Mouse (Mus musculus) T-cell, adult 2 months (primary cell): Measurements from ENCODE around the gene Pik3cd.

Experiments used
- DNase-seq: peaks from one replicate; pipeline ENCODE4 v3.0.0; 2022; ENCODE audit warnings: low spot score

The Pik3cd gene

DNA sequence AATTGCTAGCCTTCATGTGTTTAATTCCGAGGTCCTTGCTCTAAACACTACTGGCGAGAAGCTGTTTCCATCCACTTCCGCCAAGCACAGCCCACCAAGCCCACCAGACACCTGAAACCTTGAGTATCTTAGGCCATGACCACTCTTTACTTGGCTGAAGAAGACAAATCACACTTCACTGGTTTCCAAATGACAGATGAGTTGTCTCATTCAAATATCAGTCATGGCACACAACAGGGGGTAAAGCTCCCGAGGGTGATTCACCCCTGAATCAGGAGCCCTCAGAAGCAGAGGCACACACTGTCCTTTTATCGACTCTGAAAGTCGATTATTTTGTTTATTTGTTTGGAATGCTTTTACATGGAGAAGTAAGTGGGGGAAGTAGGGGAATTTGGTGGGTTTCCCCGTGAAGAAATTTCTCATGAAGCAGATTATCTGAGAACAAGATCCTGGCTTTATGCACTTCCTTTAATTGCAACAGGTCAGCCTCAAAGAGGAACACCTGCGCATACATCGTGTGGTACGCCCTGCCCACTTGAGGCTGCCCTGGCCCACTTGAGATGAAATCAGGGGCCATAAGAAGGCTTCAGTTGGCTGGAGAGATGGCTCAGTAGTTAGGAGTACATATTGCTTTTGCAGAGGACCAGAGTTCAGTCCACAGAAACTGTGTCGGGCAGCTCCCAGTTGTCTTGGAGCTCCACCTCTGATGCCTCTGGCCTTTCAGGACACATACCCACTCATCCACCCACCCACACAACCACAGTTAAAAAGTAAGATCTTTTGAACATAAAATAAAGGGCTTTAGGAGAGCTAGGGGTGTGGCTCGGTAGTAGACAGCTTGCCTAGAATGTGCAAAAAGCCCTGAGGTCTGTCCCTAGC, 12.3 kb downstream of the Pik3cd start:
- no peak for DNase-seq

DNA sequence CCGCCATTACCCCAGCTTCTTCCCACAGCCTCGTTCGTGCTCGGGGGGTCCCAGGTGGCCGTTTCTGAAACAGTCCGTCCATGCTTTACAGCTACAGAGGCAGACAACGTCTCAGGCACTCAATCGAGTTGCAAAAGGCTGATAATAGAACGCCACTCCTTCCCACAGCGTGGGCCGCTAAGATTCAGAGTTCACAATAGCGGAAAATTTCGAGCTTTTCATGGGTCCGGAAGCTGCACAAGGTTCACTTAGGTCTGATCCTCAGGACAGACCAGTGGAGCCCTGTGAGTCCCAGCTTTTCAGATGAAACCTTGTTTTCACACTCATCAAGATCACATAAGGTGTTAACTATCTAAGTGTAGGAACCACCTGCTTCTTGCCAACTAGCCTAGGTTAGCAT, 13.5 kb downstream of the Pik3cd start:
- DNase-seq = no peak

DNA sequence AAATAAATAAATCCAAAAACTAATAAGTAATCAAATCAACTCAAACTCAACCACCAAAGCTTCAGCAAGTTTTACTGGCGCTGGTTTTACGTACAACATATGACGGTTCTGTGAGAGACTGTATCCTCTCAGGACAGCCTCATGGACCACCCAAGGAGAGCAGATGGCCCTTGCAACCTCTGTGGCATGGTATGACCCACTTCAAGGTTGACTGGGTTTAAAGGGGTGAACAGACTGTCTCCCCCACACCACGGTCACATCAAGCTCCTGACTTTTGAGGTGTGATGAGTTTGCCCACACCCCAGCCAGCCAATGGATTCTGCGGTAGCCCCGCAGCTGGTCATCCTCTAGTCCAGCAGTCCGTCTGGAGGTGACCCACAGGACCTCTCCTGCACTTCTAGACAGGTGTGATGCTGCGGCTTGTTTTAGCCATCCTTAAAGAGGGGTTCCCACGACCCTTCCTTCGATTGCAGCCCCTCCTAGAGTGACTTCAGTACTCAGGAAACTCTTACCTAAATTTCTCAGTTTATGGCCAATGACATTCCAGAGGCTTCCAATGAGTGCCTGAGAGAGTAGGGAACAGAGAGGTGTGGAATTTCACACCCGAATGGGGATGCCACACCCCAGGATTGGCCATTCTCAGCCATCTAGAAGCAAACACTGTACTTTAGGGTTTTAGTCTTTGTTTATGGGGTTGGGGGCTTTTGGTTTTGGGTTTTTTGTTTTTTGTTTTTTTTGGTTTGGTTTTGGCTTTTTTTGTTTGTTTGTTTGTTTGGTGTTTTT, 17.3 kb downstream of the Pik3cd start:
- no peak for DNase-seq

DNA sequence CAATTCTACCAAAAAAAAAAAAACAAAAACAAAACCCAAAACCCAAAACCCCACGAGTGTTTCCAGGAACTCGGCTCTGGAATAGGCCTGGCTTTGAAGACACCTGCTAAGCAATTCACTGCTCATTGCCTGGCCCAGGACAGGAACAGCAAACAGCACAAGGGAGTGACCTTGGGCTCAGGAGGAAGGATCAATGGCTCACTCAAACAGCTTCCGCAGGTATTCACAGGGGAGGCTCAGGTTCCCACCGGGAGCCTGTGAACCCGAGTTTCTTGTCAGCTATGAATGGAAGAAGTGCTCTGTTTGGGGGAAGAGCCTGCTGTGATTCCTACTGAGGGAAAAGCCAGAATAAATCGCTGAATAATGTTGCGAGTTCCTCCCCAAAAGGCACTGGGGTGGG, 18.5 kb downstream of the Pik3cd start:
- DNase-seq = no peak

DNA sequence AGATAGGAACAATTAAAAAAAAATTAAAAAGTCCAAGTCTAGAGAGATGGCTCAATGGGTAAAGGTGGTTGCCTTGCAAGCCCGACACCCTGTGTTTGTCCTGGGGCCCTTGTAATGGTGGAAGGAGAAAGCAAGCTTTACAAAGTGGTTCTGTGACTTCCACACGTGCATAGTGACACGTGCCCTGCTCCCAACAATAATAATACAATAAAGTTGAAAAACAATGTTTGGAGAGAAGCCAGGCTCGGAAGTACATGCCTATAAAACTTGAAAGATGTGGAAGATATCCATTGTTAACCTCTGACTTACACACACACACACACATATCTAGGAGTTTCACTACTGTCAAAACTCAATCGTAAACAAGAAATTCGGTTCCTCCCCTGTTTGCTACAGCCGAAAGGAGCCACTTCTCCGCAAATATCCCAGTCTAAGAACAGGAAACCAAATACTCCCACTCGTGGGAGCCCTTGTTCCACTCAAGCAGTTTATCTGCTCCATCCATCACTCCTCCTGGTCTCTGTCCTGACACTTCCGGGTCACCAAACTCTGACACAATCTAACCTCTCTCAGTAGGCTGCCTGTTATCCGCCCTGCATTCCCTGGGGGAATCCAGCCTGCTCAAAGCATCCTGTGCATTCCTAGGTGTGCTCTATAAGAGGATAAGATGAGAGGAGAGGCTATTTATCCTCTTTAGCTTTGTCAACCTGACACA, 23.2 kb downstream of the Pik3cd start:
- no peak for DNase-seq

DNA sequence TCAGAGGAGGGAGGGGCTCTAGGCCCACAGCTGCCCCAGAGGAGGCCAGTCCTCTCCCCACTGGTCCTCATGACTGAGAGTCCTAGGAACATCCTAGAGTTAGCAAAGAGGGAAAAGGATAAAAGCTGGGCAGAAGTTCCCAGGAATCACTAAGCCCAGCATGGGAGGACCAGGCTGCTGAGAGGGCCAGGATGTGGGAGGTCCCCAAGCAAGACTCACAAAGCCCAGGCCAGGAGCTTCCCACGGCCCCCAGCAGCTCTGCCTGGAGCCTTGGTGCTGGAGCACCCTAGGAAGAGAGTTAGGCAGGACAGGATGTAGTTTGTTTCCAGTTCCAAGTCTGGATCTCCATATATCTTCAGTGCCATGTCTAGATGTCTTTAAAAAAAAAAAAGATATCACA, 24.4 kb downstream of the Pik3cd start:
- no peak for DNase-seq

DNA sequence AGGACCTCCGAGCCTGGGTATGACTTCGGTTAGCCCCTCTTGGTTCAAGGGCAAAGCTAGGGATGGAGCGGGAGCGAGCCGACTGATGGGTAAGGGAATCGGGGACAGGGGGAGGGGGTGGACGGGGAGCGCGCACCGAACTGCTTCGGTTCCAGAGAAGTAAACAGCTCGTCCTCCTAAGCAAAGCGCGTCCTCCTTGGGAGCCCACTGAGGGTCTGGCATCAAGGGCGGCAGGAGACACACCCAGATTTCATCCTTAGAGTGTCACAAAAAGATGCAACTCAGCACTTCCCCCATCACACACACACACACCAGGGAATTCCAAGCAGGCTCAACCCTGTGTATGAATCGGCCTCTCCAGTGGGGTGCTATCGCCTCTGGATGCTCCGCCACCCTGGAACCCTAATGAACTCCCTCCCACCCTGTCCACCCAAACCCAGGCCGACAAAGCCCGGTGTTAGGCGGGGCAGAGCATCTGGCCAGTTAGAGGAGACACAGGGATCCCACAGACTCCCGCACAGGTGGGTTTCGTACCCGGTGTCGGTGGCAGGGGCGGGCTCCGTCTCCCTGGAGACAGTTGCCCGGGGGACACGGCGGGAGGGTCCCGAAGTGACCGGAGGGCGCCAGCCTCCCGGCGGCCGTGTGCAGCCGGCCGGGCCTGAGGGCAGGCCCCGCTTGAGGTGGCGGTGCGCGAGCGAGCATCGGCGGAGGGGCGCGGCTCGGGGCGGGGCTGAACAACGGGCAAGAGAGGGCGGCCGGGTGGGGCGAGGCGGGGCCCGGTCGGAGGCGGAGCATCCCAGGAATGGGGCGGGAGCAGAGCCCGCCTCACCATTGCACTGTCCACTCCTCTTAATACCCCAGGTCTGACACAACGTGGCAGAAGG, 26.8 kb downstream of the Pik3cd start:
- no peak for DNase-seq

DNA sequence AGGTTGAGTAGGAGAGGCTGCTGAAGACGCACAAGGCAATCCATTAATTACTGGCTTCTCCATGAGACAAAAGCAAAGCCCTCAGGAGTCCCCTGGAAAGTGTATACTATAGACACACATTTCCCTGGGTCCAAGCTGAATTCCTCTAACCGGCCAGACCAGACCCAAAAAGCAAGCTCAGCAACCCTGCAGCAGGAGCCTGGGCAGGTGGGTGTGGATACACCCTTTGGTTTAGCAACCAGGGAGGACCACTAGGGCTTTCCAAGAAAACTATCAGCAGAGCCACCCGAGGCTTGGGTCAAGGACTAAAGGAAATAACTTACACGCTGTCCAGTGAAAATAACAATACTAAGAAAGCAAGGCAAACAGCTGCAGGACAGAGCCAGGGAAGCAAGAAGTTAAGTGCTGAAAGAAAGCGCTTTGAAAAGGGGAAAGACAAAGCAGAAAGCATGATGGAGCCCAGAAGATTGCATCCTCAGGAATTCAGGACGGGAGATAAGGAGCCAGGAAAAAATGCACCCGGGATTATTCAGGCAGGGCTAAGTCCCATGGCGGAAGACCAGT, 27.5 kb downstream of the Pik3cd start:
- no peak for DNase-seq

DNA sequence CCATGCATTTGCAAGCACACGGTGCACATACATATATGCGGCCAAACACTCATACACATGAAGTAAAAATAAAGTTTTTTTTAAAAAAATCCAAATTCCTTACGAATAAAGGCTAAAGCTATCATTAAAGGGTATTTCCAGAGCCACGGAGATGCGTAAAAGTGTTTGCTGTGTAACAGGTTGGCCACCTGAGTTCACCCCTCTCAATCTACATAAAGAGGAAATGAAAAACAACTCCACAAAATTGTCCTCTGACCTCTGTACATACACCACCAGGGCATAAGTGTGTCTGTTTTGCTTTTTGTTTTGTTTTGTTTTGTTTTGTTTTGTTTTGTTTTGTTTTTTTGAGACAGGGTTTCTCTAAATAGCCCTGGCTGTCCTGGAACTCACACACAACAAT, 29.6 kb downstream of the Pik3cd start:
- DNase-seq = no peak

DNA sequence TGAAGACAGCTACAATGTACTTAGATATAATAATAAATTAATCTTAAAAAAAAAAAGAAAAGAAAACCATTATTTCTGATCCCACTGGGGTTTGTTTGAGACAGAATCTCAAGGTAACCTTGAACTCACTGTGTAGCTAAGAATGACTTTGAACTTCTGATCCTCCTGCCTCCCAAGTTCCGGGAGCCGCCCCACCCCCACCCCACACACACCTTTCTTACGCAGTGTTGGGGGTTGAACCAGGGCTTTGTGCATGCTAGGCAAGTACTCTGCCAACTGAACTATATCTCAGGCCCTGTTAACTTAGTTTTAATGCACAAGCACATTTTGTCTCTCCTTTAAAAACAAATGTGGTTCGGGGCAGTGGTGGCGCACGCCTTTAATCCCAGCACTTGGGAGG, 31.2 kb downstream of the Pik3cd start:
- DNase-seq = no peak

DNA sequence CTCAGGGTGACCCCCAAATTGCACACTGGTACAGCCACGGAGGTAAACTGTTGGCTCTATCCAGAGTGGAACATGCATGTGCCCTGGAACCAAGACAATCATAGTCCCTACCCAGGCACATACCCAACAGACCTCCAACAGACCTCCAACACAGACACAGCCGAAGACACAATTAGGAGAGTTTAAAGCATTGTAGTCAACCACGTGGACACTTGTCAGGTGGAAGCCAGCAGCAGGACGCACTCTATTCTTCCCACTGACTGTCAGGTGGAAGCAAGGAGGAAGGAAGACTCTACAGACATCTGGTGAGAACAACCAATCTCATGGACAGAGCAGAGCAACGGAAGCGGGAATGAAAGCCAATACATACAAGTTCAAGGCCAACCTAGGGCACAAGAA, 36.7 kb downstream of the Pik3cd start:
- DNase-seq = peak; percentile 57

DNA sequence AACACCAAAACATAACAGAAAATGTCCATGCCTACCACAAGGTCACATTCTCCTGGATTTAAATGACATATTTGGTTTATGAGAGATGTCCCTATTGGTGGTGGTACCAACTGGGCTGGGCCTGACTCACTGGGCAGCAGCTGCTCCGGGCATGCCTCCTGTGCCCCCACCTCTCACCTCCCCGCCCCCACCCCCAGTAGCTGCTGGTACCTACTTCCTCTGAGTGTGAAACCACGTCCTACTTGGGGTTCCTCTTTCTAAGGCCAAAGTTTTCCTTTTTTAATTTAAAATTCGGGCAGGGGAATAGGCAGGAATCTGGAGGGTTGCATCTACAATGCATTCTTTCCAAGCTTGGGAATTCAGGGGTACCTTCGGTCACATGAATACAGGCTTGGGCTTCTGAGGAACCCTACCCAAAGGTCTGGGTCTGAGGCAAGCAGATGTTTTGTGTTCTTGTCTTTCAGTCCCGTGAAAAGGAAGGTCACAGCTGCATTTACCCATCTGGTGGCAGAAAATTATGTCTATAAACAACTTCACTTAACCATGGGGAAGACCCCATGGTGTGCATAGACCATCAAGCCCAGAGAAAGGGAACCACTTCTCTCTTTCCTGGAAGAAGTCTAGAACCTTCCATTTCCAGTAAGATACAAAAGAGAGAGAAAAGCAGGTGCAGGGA, 37.2 kb downstream of the Pik3cd start:
- no peak for DNase-seq

DNA sequence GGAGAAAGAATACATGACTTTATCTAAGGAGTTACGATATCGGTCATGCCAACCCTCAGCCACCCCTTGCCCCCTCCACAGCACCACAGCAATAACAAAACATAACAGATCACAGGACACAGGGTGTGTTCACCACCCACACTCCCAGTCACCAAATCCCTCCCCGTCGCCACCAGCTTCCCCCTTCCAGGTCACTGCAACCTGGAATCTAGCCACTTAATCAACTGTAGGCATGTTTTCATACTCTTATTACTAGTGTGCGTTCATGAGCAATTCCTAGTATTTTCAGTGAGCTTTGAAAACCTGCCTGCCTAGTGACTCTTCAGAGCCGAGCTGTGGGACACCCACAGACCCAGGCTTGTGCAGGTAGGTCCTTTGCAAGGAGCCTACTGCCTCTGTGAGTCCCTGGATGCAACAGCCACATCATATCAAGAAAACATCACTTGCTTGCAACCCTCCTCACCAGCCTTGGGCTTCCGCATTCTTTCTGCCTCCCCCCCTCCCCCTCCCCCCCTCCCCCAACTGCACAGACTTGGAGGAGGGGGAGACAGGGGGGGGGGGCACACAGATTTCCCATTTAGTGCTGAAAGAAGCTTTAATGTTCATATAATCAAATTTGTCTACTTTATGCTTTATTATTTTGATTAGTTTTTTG, 38.4 kb downstream of the Pik3cd start:
- peak; percentile 84 for DNase-seq

DNA sequence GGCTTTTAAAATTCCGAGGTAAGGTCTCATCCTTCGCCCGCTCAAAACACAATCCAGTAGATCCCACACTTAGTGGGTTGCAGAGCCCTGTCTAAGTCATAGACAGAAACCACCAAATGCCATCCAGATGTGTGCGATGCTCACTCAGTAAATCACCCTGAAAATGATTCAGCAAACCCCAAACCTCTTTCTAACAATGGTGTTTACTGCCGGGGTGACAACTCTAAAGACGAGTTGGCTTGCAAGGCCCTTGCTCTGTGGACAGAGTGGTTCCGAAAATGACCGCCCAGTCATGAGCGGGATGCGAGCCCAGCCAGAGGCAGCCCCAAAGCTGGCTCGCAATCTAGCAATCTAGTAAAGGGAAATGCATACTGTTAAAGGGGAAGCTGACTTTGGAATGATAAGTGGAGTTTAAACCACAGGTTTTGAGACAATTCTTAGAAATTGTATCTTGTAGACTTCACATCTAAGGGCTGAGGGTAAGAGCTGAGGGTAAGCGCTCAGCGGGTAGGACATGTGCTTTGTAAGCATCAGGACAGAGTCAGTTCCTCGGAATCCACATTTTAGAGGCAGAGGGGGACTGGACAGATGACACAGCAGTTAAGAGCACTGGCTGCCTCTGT, 40.3 kb downstream of the Pik3cd start:
- DNase-seq = no peak

DNA sequence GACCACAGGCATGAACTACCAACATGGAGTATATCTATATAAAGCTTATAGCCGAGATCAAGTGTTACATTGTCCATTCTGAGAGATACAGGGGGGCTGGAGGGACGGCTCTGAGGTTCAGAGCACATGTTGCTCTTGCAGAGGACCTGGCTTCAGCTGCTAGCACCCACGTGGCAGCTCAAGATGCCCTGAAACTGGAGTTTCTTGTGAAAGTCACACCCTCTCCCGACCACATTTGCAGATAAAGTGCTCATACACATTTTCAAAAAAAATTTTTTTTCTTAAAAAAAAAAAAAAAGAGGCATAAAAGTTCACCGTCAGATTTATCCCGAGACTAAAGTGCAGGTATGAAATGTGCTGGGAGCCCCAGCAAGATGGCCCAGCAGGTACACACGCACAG, 41.8 kb downstream of the Pik3cd start:
- DNase-seq = no peak

DNA sequence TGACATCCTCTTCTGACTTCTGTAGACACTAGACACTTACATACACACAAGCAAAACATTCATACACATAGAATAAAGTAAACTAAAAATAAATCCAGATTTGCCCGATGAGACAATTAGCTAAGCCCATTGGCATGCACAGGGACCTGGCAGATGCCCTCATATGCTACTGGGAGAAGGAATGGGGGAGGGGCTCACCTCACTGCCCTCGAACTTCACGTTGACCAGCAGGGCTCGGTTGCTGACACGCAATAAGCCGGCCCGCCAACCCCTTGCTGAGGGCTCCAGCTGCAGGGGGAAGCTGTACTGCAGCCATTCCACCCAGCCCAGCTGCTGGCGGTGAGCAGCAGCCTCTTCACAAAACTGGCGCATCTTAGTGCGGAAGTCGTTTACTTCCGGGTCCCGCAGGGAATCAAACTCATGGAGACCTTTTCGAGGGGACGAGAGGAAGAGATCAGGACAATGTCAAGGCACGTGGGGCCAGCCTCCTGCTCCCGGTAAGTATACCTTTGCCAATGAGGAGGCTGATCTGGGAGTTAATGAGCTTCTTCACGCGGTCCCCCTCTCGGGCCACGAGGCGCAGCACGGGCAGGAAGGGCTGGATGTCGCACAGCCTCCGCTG, 42.8 kb downstream of the Pik3cd start:
- DNase-seq = no peak

DNA sequence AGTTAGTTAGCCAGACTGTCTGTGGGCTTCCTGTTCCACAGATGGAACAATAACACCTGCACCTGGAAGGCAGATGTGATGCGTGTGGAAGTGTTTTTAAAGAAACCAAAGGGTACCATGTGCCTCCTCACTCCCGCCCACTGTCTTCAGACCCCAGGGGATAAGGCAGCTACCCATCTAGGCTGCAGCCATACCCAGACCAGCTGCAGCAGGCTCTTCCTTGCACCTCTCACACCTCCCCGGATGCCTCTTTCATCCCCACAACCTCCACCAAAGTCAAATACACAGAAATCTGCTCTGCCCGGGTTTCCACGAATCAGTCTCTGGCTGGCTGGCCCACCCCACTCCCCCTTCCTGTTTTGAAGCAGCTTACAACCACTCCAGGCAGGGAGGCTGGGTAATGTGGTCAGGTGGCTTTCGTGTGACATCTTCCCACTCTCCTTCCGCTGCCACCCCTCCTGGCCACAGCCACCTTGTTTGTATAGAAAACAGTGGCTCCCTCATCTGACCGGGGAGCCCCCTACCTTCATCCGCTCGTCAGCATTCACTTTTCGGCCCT, 44.4 kb downstream of the Pik3cd start:
- peak; percentile 98 for DNase-seq

DNA sequence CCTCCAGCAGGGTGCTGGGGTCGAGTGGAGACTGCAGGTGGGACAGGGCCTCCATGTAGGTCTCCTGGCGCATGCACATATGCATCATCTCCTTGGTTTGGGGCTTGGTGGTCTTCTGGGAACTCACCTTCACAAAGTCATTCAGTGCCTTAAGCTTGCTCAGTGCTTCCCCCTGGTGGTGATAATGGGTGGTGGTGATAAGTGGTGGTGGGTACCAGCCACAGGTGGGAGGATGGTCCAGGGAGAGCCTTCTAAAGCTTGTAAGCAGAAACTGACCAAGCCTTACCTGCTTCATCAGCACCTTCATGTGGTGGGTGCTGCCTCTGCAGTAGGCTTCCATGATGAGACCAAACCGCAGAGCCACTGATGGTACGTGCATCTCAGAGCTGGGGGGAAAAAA, 48.1 kb downstream of the Pik3cd start:
- DNase-seq = peak; percentile 66
